Mouse (Mus musculus) bone marrow, adult 2 months (tissue): ENCODE results near the gene Elovl5.

ENCODE experiments used
- CTCF ChIP-seq: fragments of 200-500 bp; IDR thresholded peaks from 2 replicates; pipeline ENCODE4 v1.5.1; 2011; ENCODE audit warnings: low read length, control low read depth; ENCODE audit not compliant: control insufficient read depth, insufficient read depth
- POLR2A ChIP-seq: fragments of 200-500 bp; IDR thresholded peaks from 2 replicates; pipeline ENCODE4 v1.6.1; 2011; ENCODE audit warnings: low read depth, mild to moderate bottlenecking, control low read depth, low read length, borderline replicate concordance; ENCODE audit not compliant: control insufficient read depth

DNA sequence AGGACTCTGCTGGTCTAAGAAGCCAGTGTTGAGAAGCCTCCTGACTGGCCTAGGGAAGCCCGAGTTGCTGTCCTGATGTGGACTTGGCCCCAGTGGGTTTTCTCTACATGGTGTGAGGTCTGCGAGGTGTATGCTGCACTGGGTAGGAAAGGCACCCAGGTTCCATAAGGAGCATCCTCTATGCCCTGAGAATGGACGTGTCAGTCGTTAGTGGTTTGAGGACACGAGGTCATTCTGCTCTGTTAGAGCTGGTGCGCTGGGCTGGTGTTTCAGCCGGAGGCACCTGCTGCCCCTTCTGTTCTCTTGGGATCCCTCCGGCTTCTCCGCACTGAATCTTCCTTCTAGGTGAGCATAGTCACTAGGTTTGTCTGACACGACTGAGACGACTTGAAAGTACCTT, 7.0 kb downstream of the Elovl5 start:
- no peak for TF ChIP-seq POLR2A
- no peak for TF ChIP-seq CTCF
